Mouse (Mus musculus) myocyte (in vitro differentiated cells): ENCODE data around the gene Fxyd6. TPM values are rescaled to one million over a fixed set of nuclear protein-coding genes. Genes with fewer than 3 reads are reported as not detected.

Experiments used
- H3K27me3 ChIP-seq: one replicate; pipeline ENCODE4 v1.6.1; 2011; ENCODE audit not compliant: control insufficient read depth, insufficient read depth, insufficient read length
- H3K36me3 ChIP-seq: one replicate; pipeline ENCODE4 v1.6.1; 2011; ENCODE audit not compliant: control insufficient read depth, insufficient read depth
- H3K4me2 ChIP-seq: one replicate; pipeline ENCODE4 v1.6.1; 2011; ENCODE audit warnings: low read depth, control low read depth
- H3K4me3 ChIP-seq: one replicate; pipeline ENCODE4 v1.5.1; 2011; ENCODE audit warnings: mild to moderate bottlenecking, control low read depth, moderate library complexity
- H3K79me2 ChIP-seq: one replicate; pipeline ENCODE4 v1.6.1; 2011; ENCODE audit not compliant: control insufficient read depth, insufficient read depth
- H3ac ChIP-seq: one replicate; pipeline ENCODE4 v1.6.1; 2011; ENCODE audit not compliant: control insufficient read depth, insufficient read length
- CEBPB ChIP-seq: IDR thresholded peaks from 2 replicates; pipeline ENCODE4 v1.6.1; 2011; ENCODE audit warnings: mild to moderate bottlenecking, moderate library complexity; ENCODE audit not compliant: poor library complexity, insufficient read depth, severe bottlenecking
- E2F4 ChIP-seq: IDR thresholded peaks from one replicate; pipeline ENCODE4 v1.6.1; 2011; ENCODE audit warnings: mild to moderate bottlenecking, control low read depth, moderate library complexity; ENCODE audit not compliant: insufficient read depth
- MAX ChIP-seq: IDR thresholded peaks from one replicate; pipeline ENCODE4 v1.6.1; 2011; ENCODE audit warnings: low read depth, mild to moderate bottlenecking, control low read depth
- MYOD1 ChIP-seq, 3 experiments: IDR thresholded peaks; one replicate each; pipeline ENCODE4 v1.6.1; 2011; ENCODE audit warnings: control low read depth in 2 of 3, low read depth in 2 of 3, mild to moderate bottlenecking in 2 of 3, moderate library complexity in 1 of 3; ENCODE audit not compliant: insufficient read length in 2 of 3, control insufficient read depth in 1 of 3
- MYOG ChIP-seq, 3 experiments: IDR thresholded peaks; one replicate each; pipeline ENCODE4 v1.6.1; 2011; ENCODE audit warnings: control low read depth in 2 of 3, low read depth in 2 of 3, mild to moderate bottlenecking in 2 of 3; ENCODE audit not compliant: insufficient read length in 2 of 3, control insufficient read depth in 1 of 3, insufficient read depth in 1 of 3
- POLR2A ChIP-seq: IDR thresholded peaks from one replicate; pipeline ENCODE4 v1.6.1; 2011; ENCODE audit warnings: low read depth, mild to moderate bottlenecking, control low read depth, moderate library complexity; ENCODE audit not compliant: insufficient read length
- POLR2AphosphoS2 ChIP-seq: IDR thresholded peaks from one replicate; pipeline ENCODE4 v1.6.1; 2011; ENCODE audit warnings: low read depth, control low read depth; ENCODE audit not compliant: insufficient read length
- REST ChIP-seq: IDR thresholded peaks from one replicate; pipeline ENCODE4 v1.6.1; 2011; ENCODE audit warnings: mild to moderate bottlenecking, control low read depth, moderate library complexity; ENCODE audit not compliant: insufficient read depth, insufficient read length
- SRF ChIP-seq: IDR thresholded peaks from one replicate; pipeline ENCODE4 v1.6.1; 2011; ENCODE audit warnings: low read depth; ENCODE audit not compliant: control insufficient read depth, insufficient read length
- TCF12 ChIP-seq: IDR thresholded peaks from one replicate; pipeline ENCODE4 v1.6.1; 2011; ENCODE audit warnings: mild to moderate bottlenecking, control low read depth; ENCODE audit not compliant: poor library complexity, insufficient read depth, severe bottlenecking
- TCF3 ChIP-seq: IDR thresholded peaks from one replicate; pipeline ENCODE4 v1.6.1; 2011; ENCODE audit warnings: low read depth, control low read depth; ENCODE audit not compliant: insufficient read length
- USF1 ChIP-seq: IDR thresholded peaks from one replicate; pipeline ENCODE4 v1.6.1; 2011; ENCODE audit warnings: low read depth, mild to moderate bottlenecking, control low read depth, moderate library complexity
- polyA plus RNA-seq: library from polyadenylated mRNA; unstranded; fragments of >200 nt; fragmentation: generic; extraction: Trizol; gene quantifications from one replicate; pipeline ENCODE4 v1.2.1, GENCODE M21; 2012; ENCODE audit warnings: missing spikeins

Gene Fxyd6
- polyA plus RNA-seq, 1 experiment, result 0.73 TPM

DNA sequence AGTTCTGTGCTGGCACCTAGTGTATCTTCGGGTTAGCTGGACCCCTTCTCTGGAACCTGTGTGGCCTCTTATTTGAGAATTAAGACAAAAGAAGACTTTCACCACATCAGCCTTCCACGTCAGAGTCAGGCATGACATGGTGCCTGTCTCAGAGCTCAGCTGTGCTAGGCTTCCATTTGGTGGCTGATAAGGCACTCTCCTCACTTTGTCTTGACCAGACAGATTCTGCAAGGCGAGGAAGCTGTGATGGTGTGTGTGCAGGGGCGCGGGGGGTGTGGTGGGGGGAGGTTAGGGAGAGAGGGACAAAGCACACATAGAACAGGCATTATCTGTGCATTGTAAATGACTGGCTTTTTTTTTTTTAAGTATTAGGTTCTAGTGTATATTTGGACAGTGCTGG, 59.4 kb downstream of the Fxyd6 start:
- Histone ChIP-seq H3K4me3 (no peak overlapping the region), H3ac (no peak overlapping the region), H3K27me3 (peaks cover 49% of the 10 kb centered on the region), H3K36me3 (no peaks in the 10 kb centered on the region), H3K79me2 (no peaks in the 10 kb centered on the region), H3K4me2 (no peak overlapping the region)
- TF ChIP-seq CEBPB, result no peak
- no peak for TF ChIP-seq REST
- TF ChIP-seq E2F4, result no peak
- no peak for TF ChIP-seq TCF3
- TF ChIP-seq MYOD1 (IDR thresholded peaks at IDR 0.05; ENCODE audit: control insufficient read depth in 1 of 3, insufficient read length in 2 of 3, low read depth in 2 of 3), result no peak
- no peak for TF ChIP-seq TCF12
- no peak for TF ChIP-seq MYOG (IDR thresholded peaks at IDR 0.05; ENCODE audit: control insufficient read depth in 1 of 3, insufficient read depth in 1 of 3, insufficient read length in 2 of 3, low read depth in 2 of 3)
- no peak for TF ChIP-seq POLR2A

DNA sequence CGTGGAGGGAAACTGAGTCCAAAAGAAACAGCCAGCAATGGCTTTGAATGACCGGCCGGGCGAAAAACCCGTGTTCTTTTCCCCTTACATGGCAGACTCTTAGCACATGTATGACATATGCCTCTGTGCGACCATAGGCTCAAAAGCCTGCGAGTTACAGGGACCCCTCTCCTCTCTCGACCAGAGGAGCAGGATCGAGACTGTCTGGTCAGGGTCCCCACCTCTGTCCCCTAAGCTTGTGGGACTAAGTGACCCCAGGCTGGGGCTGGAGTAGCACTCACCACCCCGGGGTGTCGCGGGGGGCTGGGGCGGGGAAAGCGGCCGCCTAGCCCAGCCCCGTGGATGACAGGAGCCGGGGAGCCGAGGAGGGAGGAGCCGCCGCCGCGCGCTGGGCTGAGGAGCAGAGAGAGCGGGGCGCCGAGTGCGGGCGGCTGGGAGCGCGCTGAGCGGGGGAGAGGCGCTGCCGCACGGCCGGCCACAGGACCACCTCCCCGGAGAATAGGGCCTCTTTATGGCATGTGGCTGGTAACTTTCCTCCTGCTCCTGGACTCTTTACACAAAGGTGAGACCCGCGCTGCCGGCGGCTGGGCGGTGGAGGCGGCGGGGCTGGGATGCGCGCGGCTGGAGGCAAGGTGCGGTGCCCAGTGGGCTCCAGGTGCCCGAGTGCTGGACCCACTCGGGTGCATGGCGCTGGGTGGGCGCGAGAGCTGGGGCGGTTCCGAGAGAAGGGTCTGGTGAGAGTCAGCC, 60.1 kb downstream of the Fxyd6 start:
- Histone ChIP-seq H3K79me2 (no peaks in the 10 kb centered on the region), H3K4me3 (no peak overlapping the region), H3K36me3 (no peaks in the 10 kb centered on the region), H3K4me2 (no peak overlapping the region), H3ac (no peak overlapping the region), H3K27me3 (peaks cover 54% of the 10 kb centered on the region)
- TF ChIP-seq E2F4, result no peak
- TF ChIP-seq POLR2A, result no peak
- no peak for TF ChIP-seq MYOG (IDR thresholded peaks at IDR 0.05; ENCODE audit: control insufficient read depth in 1 of 3, insufficient read depth in 1 of 3, insufficient read length in 2 of 3, low read depth in 2 of 3)
- no peak for TF ChIP-seq MAX
- no peak for TF ChIP-seq TCF12
- TF ChIP-seq USF1, result no peak
- no peak for TF ChIP-seq TCF3
- no peak for TF ChIP-seq SRF
- no peak for TF ChIP-seq POLR2AphosphoS2
- no peak for TF ChIP-seq REST
- no peak for TF ChIP-seq CEBPB
- no peak for TF ChIP-seq MYOD1 (IDR thresholded peaks at IDR 0.05; ENCODE audit: control insufficient read depth in 1 of 3, insufficient read length in 2 of 3, low read depth in 2 of 3)

DNA sequence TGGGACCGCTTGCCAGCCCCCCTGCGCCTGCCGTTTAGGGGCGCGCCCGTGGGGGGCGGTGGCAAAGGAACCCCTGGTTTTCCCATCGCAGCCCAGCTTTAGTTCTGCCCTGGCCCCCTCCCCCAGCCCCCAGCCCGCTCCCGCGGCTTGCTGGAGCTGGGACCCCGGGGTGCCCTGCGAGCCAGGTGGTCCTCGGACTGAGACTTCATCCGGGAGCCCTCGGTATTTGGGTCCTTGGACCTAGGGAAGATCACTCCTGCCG, 60.6 kb downstream of the Fxyd6 start:
- no peak overlapping the region for H3K4me3 ChIP-seq
- H3K27me3 ChIP-seq, result peaks cover 54% of the 10 kb centered on the region
- no peak overlapping the region for H3ac ChIP-seq
- no peaks in the 10 kb centered on the region for H3K79me2 ChIP-seq
- TF ChIP-seq REST, result no peak
- no peak for TF ChIP-seq E2F4
- no peak for TF ChIP-seq TCF3
- TF ChIP-seq POLR2A, result no peak
- no peak for TF ChIP-seq SRF
- TF ChIP-seq MYOG (IDR thresholded peaks at IDR 0.05; ENCODE audit: control insufficient read depth in 1 of 3, insufficient read depth in 1 of 3, insufficient read length in 2 of 3, low read depth in 2 of 3), result no peak
- no peak for TF ChIP-seq MYOD1 (IDR thresholded peaks at IDR 0.05; ENCODE audit: control insufficient read depth in 1 of 3, insufficient read length in 2 of 3, low read depth in 2 of 3)
- TF ChIP-seq USF1, result no peak
- no peak for TF ChIP-seq POLR2AphosphoS2
- TF ChIP-seq MAX, result no peak
- TF ChIP-seq TCF12, result no peak
- no peak for TF ChIP-seq CEBPB
- H3K36me3 ChIP-seq, result no peaks in the 10 kb centered on the region
- no peak overlapping the region for H3K4me2 ChIP-seq

DNA sequence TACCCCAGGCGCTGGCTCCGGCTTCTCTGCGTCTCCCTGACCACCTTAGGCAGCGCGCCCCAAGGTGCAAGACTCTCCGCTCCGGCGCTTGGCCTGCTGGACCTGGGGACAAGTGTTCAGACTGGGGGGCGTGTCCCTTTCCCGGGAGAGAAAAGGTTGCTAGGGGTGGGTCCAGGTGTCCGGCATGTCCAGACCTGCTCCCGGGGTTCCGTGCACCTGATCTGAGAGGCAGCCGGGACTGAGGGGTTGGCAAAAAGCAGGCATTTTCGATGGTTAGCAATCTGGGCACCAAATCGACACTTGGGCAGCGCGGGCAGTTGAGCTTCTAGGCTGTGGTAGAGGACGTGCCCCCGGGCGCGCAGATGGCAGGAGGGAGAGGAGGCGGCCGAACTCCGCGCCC, 61.2 kb downstream of the Fxyd6 start:
- Histone ChIP-seq H3ac (no peak overlapping the region), H3K27me3 (peaks cover 52% of the 10 kb centered on the region), H3K79me2 (no peaks in the 10 kb centered on the region), H3K36me3 (no peaks in the 10 kb centered on the region), H3K4me2 (no peak overlapping the region), H3K4me3 (no peak overlapping the region)
- no peak for TF ChIP-seq TCF12
- no peak for TF ChIP-seq USF1
- no peak for TF ChIP-seq E2F4
- no peak for TF ChIP-seq MYOD1 (IDR thresholded peaks at IDR 0.05; ENCODE audit: control insufficient read depth in 1 of 3, insufficient read length in 2 of 3, low read depth in 2 of 3)
- TF ChIP-seq SRF, result no peak
- TF ChIP-seq CEBPB, result no peak
- TF ChIP-seq TCF3, result no peak
- TF ChIP-seq REST, result no peak
- TF ChIP-seq MAX, result no peak
- TF ChIP-seq POLR2A, result no peak
- no peak for TF ChIP-seq POLR2AphosphoS2
- no peak for TF ChIP-seq MYOG (IDR thresholded peaks at IDR 0.05; ENCODE audit: control insufficient read depth in 1 of 3, insufficient read depth in 1 of 3, insufficient read length in 2 of 3, low read depth in 2 of 3)
